Mouse (Mus musculus): Measurements from ENCODE around the gene 2310034G01Rik. TPM values are rescaled to one million over a fixed set of nuclear protein-coding genes. Genes with fewer than 3 reads are reported as not detected.

2310034G01Rik gene
- total RNA-seq, 2 experiments from 2014 or later = 0.94 to 1.2 TPM

DNA sequence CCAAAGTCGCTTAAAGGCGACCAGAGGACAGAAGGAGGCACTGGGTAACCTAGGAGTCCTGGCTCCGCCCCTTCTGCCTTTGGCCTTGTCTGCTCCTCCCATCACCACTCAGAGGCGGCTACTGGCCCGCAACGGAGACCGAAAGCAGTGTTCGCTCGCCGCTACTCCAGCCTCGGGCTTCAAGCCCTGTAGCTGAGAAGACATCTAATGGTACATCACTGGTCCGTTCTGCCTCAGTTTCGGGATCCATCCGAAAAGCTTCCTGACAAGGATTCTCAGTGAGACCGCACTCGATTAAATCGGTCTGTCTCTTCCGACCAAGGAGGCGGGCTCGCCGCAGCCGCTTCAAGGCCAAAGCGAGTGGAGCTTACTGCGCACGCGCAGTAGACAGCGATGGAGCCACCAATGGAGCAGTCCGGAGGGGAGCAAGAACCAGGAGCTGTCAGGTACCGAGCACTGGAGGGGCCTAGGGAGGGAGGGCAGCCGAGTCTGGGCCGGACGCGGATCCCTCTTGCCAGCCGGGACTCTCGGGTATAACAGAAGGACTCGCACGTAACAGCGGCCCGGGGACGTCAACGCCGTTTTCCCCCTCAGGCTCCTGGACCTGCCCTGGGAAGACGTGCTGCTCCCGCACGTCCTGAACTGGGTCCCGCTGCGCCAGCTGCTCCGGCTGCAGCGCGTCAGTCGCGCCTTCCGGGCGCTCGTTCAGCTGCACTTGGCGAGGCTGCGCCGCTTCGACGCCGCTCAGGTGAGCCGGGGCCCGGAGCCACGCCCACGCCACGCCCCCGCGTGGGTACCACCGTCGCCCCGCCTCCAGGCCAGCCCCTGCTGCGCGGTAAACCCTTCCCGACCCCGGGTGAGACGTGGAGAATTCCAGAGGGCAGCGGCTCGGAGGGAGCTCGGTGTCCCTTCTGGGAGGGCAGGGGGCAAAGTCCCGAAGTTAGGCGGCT lies 21.7 kb downstream of the 2310034G01Rik start, which contains the start of gene Fbxl15:
TSS of gene Fbxl15 (plus strand) at position 104 of the 950 bp plus-strand sequence.
- peak; percentile 97 to 99 for DNase-seq (ENCODE audit: low spot score in 2 of 2)

- no peak for DNase-seq (ENCODE audit: low spot score in 2 of 2)
Measured at GRCm38 (mm10) chr19:46327531-46328064, 22.5 kb downstream of the 2310034G01Rik start.

- peak in 1 of 2 experiments; percentile 74 for DNase-seq (ENCODE audit: low spot score in 2 of 2)
Measured at GRCm38 (mm10) chr19:46326756-46327305, 23.3 kb downstream of the 2310034G01Rik start, which contains the start of gene Psd. Psd (minus strand) TSS chr19:46327156.

GRCm38 (mm10) chr19:46326019-46326755 lies 23.9 kb downstream of the 2310034G01Rik start:
- no peak for DNase-seq (ENCODE audit: low spot score in 2 of 2)

DNA sequence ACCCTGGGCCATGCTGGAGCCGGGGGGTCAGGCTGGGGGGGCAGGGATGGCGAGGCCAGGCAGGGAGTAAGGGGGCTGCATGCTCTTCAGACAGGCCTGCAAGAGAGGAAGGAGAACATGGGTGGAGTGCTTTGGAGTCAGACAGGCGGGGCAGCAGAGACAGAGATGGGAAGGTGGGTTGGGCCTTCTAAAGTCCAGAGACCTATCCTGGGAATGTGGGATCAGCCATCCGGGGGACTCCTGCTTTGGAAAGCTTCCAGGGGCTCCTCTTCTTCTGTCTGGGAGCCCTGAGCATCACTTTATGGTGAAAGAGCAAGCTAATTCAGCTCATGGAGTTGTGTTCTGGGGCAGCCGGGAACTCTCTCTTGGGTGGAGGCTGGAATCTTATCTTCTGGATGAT lies 25.2 kb downstream of the 2310034G01Rik start:
- no peak for DNase-seq (ENCODE audit: low spot score in 2 of 2)

- DNase-seq (ENCODE audit: low spot score in 2 of 2) = no peak
Measured at GRCm38 (mm10) chr19:46324366-46324765, 25.7 kb downstream of the 2310034G01Rik start.

- no peak for DNase-seq (ENCODE audit: low spot score in 2 of 2)
Measured at GRCm38 (mm10) chr19:46323716-46324115, 26.4 kb downstream of the 2310034G01Rik start.

DNA sequence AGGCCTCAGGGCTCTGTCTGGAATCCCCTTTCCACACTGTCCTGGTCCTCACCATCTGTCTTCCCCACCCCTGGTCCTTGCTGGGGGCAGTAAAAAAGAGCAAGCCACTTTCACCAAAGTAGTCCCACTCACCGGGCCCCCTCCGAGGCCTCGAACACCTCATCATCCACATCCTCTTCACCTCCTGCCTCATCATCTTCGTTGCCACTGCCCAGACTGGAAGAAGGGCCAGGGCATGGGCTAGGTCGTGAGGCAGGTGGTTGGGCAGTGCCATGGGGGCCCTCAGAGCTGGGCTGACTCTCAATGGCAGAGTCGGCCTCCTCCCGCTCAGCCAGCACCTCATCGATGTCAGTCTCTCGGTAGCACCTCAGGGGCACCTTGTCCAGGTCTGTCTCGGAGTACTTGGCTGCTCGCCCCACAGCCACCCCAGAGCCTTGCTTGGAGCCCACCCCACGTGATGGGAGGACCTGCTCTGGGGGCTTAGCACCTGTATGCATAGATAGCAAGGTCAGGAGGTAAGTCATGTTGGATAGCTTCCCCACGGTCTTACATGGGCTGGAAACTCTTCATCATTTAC lies 27.0 kb downstream of the 2310034G01Rik start:
- DNase-seq (ENCODE audit: low spot score in 2 of 2) = no peak

- no peak for DNase-seq (ENCODE audit: low spot score in 2 of 2)
Measured at GRCm38 (mm10) chr19:46322144-46322995, 27.7 kb downstream of the 2310034G01Rik start.

DNA sequence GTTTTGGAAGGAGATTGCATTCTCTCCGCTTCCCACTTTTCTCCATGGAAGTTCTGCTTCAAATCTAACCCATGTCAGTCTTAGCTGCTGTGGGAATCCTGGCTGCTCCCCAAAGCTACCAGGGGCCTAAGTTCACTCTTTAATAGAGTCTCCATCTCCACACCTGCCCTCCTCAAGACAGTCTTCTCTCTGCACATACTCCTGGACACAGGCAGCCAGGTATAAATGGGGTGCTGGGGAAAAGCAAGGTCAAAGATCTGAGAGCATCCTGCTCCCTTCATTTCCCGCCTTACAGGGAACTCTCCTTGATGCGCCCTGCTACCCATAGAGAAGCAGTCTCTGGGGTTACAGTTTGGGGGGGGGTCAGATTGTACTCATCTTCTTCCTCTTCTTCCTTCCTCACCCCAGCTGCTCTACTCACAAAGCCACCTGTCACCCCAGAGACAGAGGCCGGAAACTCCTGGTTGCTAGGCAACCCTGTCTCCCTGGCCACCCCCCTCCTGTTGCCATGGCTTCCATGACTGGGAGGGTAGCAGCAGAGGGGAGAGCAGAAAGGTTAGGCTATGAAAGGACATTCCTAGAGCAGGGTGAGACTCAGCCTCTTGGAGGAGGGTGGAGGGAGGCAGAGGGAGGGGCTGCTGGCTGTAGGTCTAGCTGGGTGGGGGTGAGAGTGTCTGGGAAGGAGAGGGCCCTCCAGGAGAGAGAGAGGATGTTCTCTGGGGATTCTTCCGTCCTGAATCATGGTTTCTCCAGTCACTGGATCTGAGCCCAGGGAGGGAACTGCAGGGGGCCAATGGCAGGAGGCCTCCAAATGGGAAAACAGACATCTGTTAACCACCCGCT lies 28.8 kb downstream of the 2310034G01Rik start:
- DNase-seq (ENCODE audit: low spot score in 2 of 2) = peak in 1 of 2 experiments; percentile 63

DNA sequence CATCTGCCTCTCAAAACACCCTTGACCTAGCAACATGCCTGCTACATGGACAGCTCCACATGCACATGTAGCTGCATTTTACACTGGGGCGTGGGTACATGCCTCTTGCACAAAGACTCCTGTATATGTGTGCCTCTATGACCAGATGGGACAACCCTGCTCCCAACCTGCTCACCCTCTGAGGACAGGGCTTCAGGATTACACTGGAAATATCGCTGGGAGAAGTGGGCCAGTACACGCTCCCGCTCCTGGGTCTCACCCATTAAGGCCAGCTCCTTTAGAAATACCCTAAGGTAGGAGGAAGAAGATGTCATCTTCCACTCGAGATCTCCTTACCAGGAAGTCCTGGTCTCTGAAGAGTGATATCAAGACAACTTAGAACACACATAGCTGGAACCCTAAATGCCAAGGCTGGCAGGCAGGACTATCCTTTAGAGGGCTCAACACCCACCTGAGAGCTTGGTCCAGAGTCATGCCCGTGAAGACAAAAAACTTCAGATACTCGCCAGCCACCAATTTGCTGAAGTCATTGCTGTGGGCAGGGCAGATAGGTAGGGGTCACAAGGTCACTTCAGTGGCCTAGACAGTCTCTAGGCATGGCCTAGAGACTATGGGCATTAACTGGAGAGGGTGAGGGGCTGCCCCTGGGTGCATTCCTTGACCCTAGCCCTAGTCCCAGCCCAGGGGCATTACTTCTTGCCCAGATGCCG lies 29.9 kb downstream of the 2310034G01Rik start:
- DNase-seq (ENCODE audit: low spot score in 2 of 2) = no peak

- peak in 1 of 2 experiments; percentile 93 for DNase-seq (ENCODE audit: low spot score in 2 of 2)
Measured at GRCm38 (mm10) chr19:46318586-46319378, 31.3 kb downstream of the 2310034G01Rik start.

- DNase-seq (ENCODE audit: low spot score in 2 of 2) = peak in 1 of 2 experiments; percentile 70
Measured at GRCm38 (mm10) chr19:46318031-46318471, 32.1 kb downstream of the 2310034G01Rik start.

DNA sequence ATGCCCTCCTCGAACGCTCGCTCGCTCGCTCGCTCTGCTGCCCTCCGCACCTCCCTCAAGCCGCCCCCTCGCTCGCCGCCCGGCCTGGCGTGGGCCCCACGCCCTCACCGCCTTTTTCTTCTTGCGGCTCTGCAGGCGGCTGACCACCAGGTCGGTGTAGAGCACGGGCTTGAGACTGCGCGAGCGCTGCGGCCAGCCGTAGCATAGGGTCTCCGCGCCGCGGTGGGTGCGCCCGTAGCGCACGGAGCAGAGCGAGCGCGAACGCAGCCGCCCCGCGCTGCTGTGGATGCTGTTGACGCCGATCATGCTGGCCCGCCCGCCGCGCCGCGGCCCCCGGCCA lies 32.6 kb downstream of the 2310034G01Rik start:
- DNase-seq (ENCODE audit: low spot score in 2 of 2) = peak in 1 of 2 experiments; percentile 20

DNA sequence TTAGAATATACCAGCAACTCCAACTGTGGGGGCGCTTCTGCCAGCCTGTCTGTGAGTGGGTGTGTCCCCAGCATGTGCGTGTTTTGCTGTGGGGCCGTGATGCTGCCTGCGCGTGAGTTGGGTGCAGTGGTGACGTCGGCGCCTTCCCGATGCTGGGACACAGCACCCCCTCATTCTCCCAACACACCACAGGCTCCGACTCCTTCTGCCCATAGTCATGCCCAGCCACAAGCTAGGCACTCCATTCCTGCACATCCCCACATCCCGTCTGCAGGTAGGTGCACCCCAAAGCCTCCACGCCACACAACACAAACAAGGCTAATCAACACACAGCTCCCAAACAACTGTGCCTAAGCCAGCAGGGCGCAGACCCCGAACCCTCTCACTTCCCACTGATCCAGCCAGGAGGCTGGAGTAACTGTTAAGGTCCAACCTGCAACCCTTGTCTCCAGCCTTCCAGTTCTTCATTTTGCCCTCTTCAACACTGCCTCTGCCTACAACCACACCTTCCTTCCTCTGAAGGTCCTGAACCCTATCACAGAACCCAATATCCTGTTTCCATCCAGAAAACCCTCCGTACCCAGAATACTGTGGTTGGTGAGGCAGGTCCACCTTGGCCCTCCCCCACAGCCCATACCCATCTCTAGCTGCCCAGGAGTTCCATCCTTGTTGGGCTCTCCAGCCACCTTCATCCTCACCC lies 33.1 kb downstream of the 2310034G01Rik start:
- peak in 1 of 2 experiments; percentile 84 for DNase-seq (ENCODE audit: low spot score in 2 of 2)

GRCm38 (mm10) chr19:46315752-46316610 lies 34.1 kb downstream of the 2310034G01Rik start:
- DNase-seq (ENCODE audit: low spot score in 2 of 2) = peak in 1 of 2 experiments; percentile 22
